Mouse (Mus musculus): Measurements from ENCODE around the gene Lrrc2.

The Lrrc2 gene

GRCm38 (mm10) chr9:110951397-110951796, at the start of gene Lrrc2:
TSS of gene Lrrc2 (plus strand) at chr9:110951545.
- DNase-seq: no peak

GRCm38 (mm10) chr9:110902271-110902670, 49.1 kb upstream of the Lrrc2 start:
- DNase-seq: no peak

- DNase-seq: no peak
Observed at GRCm38 (mm10) chr9:110907201-110907837, 44.0 kb upstream of the Lrrc2 start.

GRCm38 (mm10) chr9:110907838-110908630, 43.3 kb upstream of the Lrrc2 start:
- DNase-seq: no peak

- DNase-seq: no peak
Observed at GRCm38 (mm10) chr9:110908631-110909016, 42.7 kb upstream of the Lrrc2 start.

- DNase-seq: no peak
Observed at GRCm38 (mm10) chr9:110909371-110909967, 41.9 kb upstream of the Lrrc2 start.

- DNase-seq: no peak
Observed at GRCm38 (mm10) chr9:110914631-110915236, 36.6 kb upstream of the Lrrc2 start.

GRCm38 (mm10) chr9:110915466-110915865, 35.9 kb upstream of the Lrrc2 start:
- DNase-seq: no peak

GRCm38 (mm10) chr9:110916786-110917185, 34.6 kb upstream of the Lrrc2 start, which contains the start of gene Fam240a:
TSS of gene Fam240a (minus strand) at chr9:110916861.
- no peak for DNase-seq

GRCm38 (mm10) chr9:110920665-110921419, 30.5 kb upstream of the Lrrc2 start:
- DNase-seq: peak; percentile 31

GRCm38 (mm10) chr9:110922759-110923158, 28.6 kb upstream of the Lrrc2 start:
- peak; percentile 86 for DNase-seq

GRCm38 (mm10) chr9:110931573-110931972, 19.8 kb upstream of the Lrrc2 start:
- no peak for DNase-seq

- no peak for DNase-seq
Observed at GRCm38 (mm10) chr9:110933850-110934437, 17.4 kb upstream of the Lrrc2 start.

GRCm38 (mm10) chr9:110935941-110936340, 15.4 kb upstream of the Lrrc2 start:
- DNase-seq: no peak

- DNase-seq: no peak
Observed at GRCm38 (mm10) chr9:110937506-110938490, 13.5 kb upstream of the Lrrc2 start.

- DNase-seq: peak; percentile 35
Observed at GRCm38 (mm10) chr9:110944265-110944664, 7.1 kb upstream of the Lrrc2 start.

GRCm38 (mm10) chr9:110945343-110945742, 6.0 kb upstream of the Lrrc2 start:
- DNase-seq: no peak

- no peak for DNase-seq
Observed at GRCm38 (mm10) chr9:110945926-110946325, 5.4 kb upstream of the Lrrc2 start, which contains the start of gene Tdgf1. TSS of gene Tdgf1 (minus strand) at chr9:110946158.

- no peak for DNase-seq
Observed at GRCm38 (mm10) chr9:110946548-110947044, 4.7 kb upstream of the Lrrc2 start.

GRCm38 (mm10) chr9:110947261-110947661, 4.1 kb upstream of the Lrrc2 start:
- DNase-seq: no peak

- DNase-seq: no peak
Observed at GRCm38 (mm10) chr9:110947900-110948299, 3.4 kb upstream of the Lrrc2 start.
